In the genomic region with DNA sequence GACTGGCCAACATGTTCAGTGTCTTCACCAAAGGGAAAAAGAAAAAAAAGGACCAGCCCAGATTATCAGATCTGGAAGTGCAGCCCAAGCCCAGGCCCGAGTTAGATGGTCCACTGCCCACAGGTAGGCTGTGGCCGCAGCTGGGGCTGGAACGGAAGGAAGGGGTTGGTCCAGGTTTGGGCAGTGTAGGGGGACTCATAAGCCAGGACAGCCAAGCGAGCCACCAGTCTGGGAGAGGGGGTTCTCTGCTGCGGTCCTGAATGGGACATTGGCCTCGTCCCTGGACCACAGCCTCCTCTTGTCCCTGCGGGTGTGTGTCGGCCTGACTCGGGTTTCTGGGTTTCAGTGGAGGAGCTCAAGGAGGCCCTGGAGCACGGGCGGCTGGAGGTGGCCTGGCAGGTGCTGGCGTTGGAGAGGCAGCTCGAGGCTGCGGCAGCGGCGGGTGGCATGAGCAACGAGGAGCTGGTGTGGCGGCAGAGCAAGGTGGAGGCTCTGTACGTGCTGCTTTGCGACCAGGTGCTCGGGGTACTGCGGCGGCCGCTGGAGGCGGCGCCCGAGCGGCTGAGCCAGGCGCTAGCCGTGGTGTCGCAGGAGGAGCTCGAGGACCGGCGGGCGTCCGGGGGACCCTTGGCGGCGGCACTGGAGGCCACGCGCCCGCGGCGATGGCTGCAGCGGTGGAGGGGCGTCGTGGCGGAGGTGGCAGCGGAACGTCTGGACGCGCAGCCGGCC, we compare ENCODE assay signal across 11 mouse cellular contexts. TPM values are rescaled to one million over a fixed set of nuclear protein-coding genes. Genes with fewer than 3 reads are reported as not detected.
DNase-seq lines count a peak whose midpoint lies in the region; ATAC-seq and TF ChIP-seq lines count a peak whose summit lies in the region.
"Had no signal": no experiment of that assay in that cellular context is flagged by ENCODE, and none has a peak within 500 bp of the region (broad histone marks: within the 10 kb centered on the region; RNA-seq: fewer than 3 reads in every experiment).

No protein-coding gene starts in this region.

- H3K79me3 ChIP-seq in C2C12 (ENCODE audit: low read depth): peaks cover 33% of the 10 kb centered on the region

- no peak for TF ChIP-seq POLR2A in ES-Bruce4 (IDR thresholded peaks at IDR 0.05; ENCODE audit: insufficient read depth, low read length)

- intact Hi-C loops in left cerebral cortex, adult 2 months (cut with DNase I): no loop called here

- no peak for TF ChIP-seq CTCF in C2C12 (IDR thresholded peaks at IDR 0.05; ENCODE audit: control insufficient read depth, insufficient read depth, insufficient read length)
- TF ChIP-seq CTCF in ES-Bruce4 (IDR thresholded peaks at IDR 0.05; ENCODE audit: low read depth, low read length): no peak
- TF ChIP-seq CTCF in left cerebral cortex, adult 2 months (IDR thresholded peaks at IDR 0.05): no peak

- no peak overlapping the region for H3K9ac ChIP-seq in ES-Bruce4 (ENCODE audit: low read depth, poor library complexity, severe bottlenecking)
- H3K9ac ChIP-seq in hindbrain, embryonic 12.5 days: no peak overlapping the region
- H3K9ac ChIP-seq in liver, embryonic 15.5 days: peak overlapping the region; percentile 84

- H3K27me3 ChIP-seq in C2C12 (ENCODE audit: control insufficient read depth, insufficient read depth, insufficient read length) (no peaks in the 10 kb centered on the region), ES-Bruce4 (ENCODE audit: control insufficient read depth, insufficient read depth, low read length, poor library complexity, severe bottlenecking) (no peaks in the 10 kb centered on the region; the same call in 1 of the 2 replicates)
- peaks cover 99% of the 10 kb centered on the region for H3K27me3 ChIP-seq in hindbrain, embryonic 12.5 days
- peaks cover 13% of the 10 kb centered on the region for H3K27me3 ChIP-seq in liver, embryonic 15.5 days

- peaks cover 39% of the 10 kb centered on the region for H3K36me3 ChIP-seq in C2C12 (ENCODE audit: control insufficient read depth, insufficient read depth)
- H3K36me3 ChIP-seq in ES-Bruce4 (ENCODE audit: control insufficient read depth, insufficient read depth, low read length, poor library complexity, severe bottlenecking): no peaks in the 10 kb centered on the region
- H3K36me3 ChIP-seq in hindbrain, embryonic 12.5 days: no peaks in the 10 kb centered on the region
- peaks cover 64% of the 10 kb centered on the region for H3K36me3 ChIP-seq in liver, embryonic 15.5 days (replicated peaks)

- TF ChIP-seq EP300 in ES-Bruce4 (IDR thresholded peaks at IDR 0.05; ENCODE audit: insufficient read depth, low read depth, low read length): no peak

- H3K4me1 ChIP-seq in ES-Bruce4 (ENCODE audit: control insufficient read depth, insufficient read depth, low read length): no peaks in the 10 kb centered on the region
- H3K4me1 ChIP-seq in hindbrain, embryonic 12.5 days: peaks cover 44% of the 10 kb centered on the region
- peaks cover 79% of the 10 kb centered on the region for H3K4me1 ChIP-seq in liver, embryonic 15.5 days (replicated peaks)

- H3K4me3 ChIP-seq in C2C12 (ENCODE audit: insufficient read depth, poor library complexity, severe bottlenecking) (peak overlapping the region; percentile 11), ES-Bruce4 (ENCODE audit: low read depth, low read length) (peak overlapping the region; percentile 41)
- H3K4me3 ChIP-seq in hindbrain, embryonic 12.5 days: peak overlapping the region; percentile 26
- H3K4me3 ChIP-seq in liver, embryonic 15.5 days (replicated peaks): peak overlapping the region; percentile 69
- no peak overlapping the region for H3K4me3 ChIP-seq in left cerebral cortex, adult 2 months

- no peak for ATAC-seq in hindbrain, embryonic 12.5 days (ENCODE audit: low FRiP score)
- ATAC-seq in liver, embryonic 15.5 days (ENCODE audit: insufficient read depth): no peak
- no peak for ATAC-seq in erythroid progenitor cell, adult 5-6 weeks (replicated peaks; ENCODE audit: low FRiP score, poor library complexity, severe bottlenecking)

- no peak overlapping the region for H3K27ac ChIP-seq in ES-Bruce4 (ENCODE audit: insufficient read depth, low read length)
- no peak overlapping the region for H3K27ac ChIP-seq in hindbrain, embryonic 12.5 days
- H3K27ac ChIP-seq in liver, embryonic 15.5 days (replicated peaks): peak overlapping the region; percentile 98
- H3K27ac ChIP-seq in left cerebral cortex, adult 2 months: no peak overlapping the region

- DNase-seq in left cerebral cortex, adult 2 months (ENCODE audit: extremely low spot score in 1 of 2, low spot score in 2 of 2): no peak
- DNase-seq in spleen, adult 18-20 months: no peak
- DNase-seq in retina, embryonic 14.5 days (ENCODE audit: low spot score): no peak
- DNase-seq: adrenal gland, postnatal 10 days had no signal

- H3K4me2 ChIP-seq in hindbrain, embryonic 12.5 days (replicated peaks): peak overlapping the region; percentile 45
- peak overlapping the region; percentile 90 for H3K4me2 ChIP-seq in liver, embryonic 15.5 days

- H3K9me3 ChIP-seq in ES-Bruce4 (replicated peaks; ENCODE audit: control insufficient read depth, insufficient read depth, low read length, poor library complexity, severe bottlenecking): no peaks in the 10 kb centered on the region
- H3K9me3 ChIP-seq in hindbrain, embryonic 12.5 days (replicated peaks): no peaks in the 10 kb centered on the region
- H3K9me3 ChIP-seq in liver, embryonic 15.5 days (replicated peaks): no peaks in the 10 kb centered on the region

- peak overlapping the region; percentile 47 for H3ac ChIP-seq in C2C12 (ENCODE audit: control insufficient read depth, insufficient read length, low read depth)

- H3K79me2 ChIP-seq in C2C12 (ENCODE audit: control insufficient read depth, insufficient read depth): peaks cover 73% of the 10 kb centered on the region

- 2% methylated on average over 50 of the region's 52 CpGs for WGBS in hindbrain, embryonic 12.5 days
- 20% methylated on average over 52 of the region's 52 CpGs for WGBS in liver, embryonic 15.5 days (ENCODE audit: insufficient replicate concordance)

TF ChIP-seq in C2C12, 6 proteins besides CTCF, POLR2A, EP300 and RAD21:
- TF ChIP-seq CEBPB (IDR thresholded peaks at IDR 0.05; ENCODE audit: low read depth): no peak
- TF ChIP-seq MAX (IDR thresholded peaks at IDR 0.05): no peak
- no peak for TF ChIP-seq FOSL1 (IDR thresholded peaks at IDR 0.05; ENCODE audit: insufficient read depth, low read length, poor library complexity, severe bottlenecking)
- TF ChIP-seq USF1 (IDR thresholded peaks at IDR 0.05; ENCODE audit: low read depth): no peak
- TF ChIP-seq MYOG (IDR thresholded peaks at IDR 0.05; ENCODE audit: control insufficient read depth, extremely low read depth, insufficient read length): no peak
- TF ChIP-seq MYOD1 (IDR thresholded peaks at IDR 0.05; ENCODE audit: control insufficient read depth, insufficient read length, low read depth): no peak

RNA-seq across cellular contexts. Expression of a gene that starts 3.1 kb away (rescaled TPM):
- polyA plus RNA-seq in C2C12 (2012; fragmentation: generic; extraction: Trizol) (119 TPM), ES-Bruce4 (2011; ENCODE audit: insufficient read depth, insufficient read length, low read depth, missing spikeins) (1.9 and 4.7 TPM in 2 replicates)
- polyA plus RNA-seq in hindbrain, embryonic 12.5 days (2016; fragmentation: Nextera tagmentation; extraction: Ambion mirVana): 3.7 and 4.1 TPM in 2 replicates
- polyA plus RNA-seq in liver, embryonic 15.5 days (2015; fragmentation: Nextera tagmentation; extraction: Ambion mirVana): 70.3 and 79.5 TPM in 2 replicates
- under 1 TPM; 0.82 to 0.84 TPM for total RNA-seq in left cerebral cortex, adult 2 months (2021)
- 75.7 and 109 TPM in 2 replicates for total RNA-seq in erythroid progenitor cell, adult 5-6 weeks (2015; ENCODE audit: low replicate concordance)
- 238 and 415 TPM in 2 replicates for total RNA-seq in erythroid progenitor cell, adult 5-6 weeks (2017; ENCODE audit: low replicate concordance)

RNA-seq across cellular contexts. Expression of a gene that starts 28.5 kb away (rescaled TPM):
- polyA plus RNA-seq in C2C12 (2012; fragmentation: generic; extraction: Trizol): 58.3 TPM
- polyA plus RNA-seq in ES-Bruce4 (2011; ENCODE audit: insufficient read depth, insufficient read length, low read depth, missing spikeins): 4.2 and 6.1 TPM in 2 replicates
- 4.9 and 5.1 TPM in 2 replicates for polyA plus RNA-seq in hindbrain, embryonic 12.5 days (2016; fragmentation: Nextera tagmentation; extraction: Ambion mirVana)
- 22.5 and 23.5 TPM in 2 replicates for polyA plus RNA-seq in liver, embryonic 15.5 days (2015; fragmentation: Nextera tagmentation; extraction: Ambion mirVana)
- under 1 TPM; 0.54 to 0.96 TPM for total RNA-seq in left cerebral cortex, adult 2 months (2021)
- total RNA-seq in erythroid progenitor cell, adult 5-6 weeks (2015; ENCODE audit: low replicate concordance): 2.2 TPM in 1 of 2 replicates, not detected in the other
- not detected in 2 replicates for total RNA-seq in erythroid progenitor cell, adult 5-6 weeks (2017; ENCODE audit: low replicate concordance)
- total RNA-seq: neutrophil, adult 5-6 weeks had no signal

RNA-seq across cellular contexts. Expression of a gene that starts 38.7 kb away (rescaled TPM):
- not detected for polyA plus RNA-seq in C2C12 (2012; fragmentation: generic; extraction: Trizol)
- not detected in 2 replicates for polyA plus RNA-seq in ES-Bruce4 (2011; ENCODE audit: insufficient read depth, insufficient read length, low read depth, missing spikeins)
- polyA plus RNA-seq in hindbrain, embryonic 12.5 days (2016; fragmentation: Nextera tagmentation; extraction: Ambion mirVana): 0.45 and 0.74 TPM in 2 replicates
- polyA plus RNA-seq in liver, embryonic 15.5 days (2015; fragmentation: Nextera tagmentation; extraction: Ambion mirVana): not detected in 2 replicates
- total RNA-seq in left cerebral cortex, adult 2 months (2021): 1 to 10 TPM; 1.3 to 2.8 TPM
- not detected in 2 replicates for total RNA-seq in erythroid progenitor cell, adult 5-6 weeks (2015; ENCODE audit: low replicate concordance)
- total RNA-seq in erythroid progenitor cell, adult 5-6 weeks (2017; ENCODE audit: low replicate concordance): not detected in 2 replicates
- total RNA-seq: granulocyte monocyte progenitor cell, adult 5-6 weeks; neutrophil, adult 5-6 weeks had no signal

RNA-seq across cellular contexts. Expression of a gene that starts 40.3 kb away (rescaled TPM):
- polyA plus RNA-seq in C2C12 (2012; fragmentation: generic; extraction: Trizol) (2.1 TPM), ES-Bruce4 (2011; ENCODE audit: insufficient read depth, insufficient read length, low read depth, missing spikeins) (0.93 and 1.3 TPM in 2 replicates)
- 9.4 and 14.3 TPM in 2 replicates for polyA plus RNA-seq in hindbrain, embryonic 12.5 days (2016; fragmentation: Nextera tagmentation; extraction: Ambion mirVana)
- polyA plus RNA-seq in liver, embryonic 15.5 days (2015; fragmentation: Nextera tagmentation; extraction: Ambion mirVana): 0.56 and 0.62 TPM in 2 replicates
- 1 to 10 TPM; 3.1 to 3.3 TPM for total RNA-seq in left cerebral cortex, adult 2 months (2021)
- 1.8 TPM in 1 of 2 replicates, not detected in the other for total RNA-seq in erythroid progenitor cell, adult 5-6 weeks (2015; ENCODE audit: low replicate concordance)
- not detected in 2 replicates for total RNA-seq in erythroid progenitor cell, adult 5-6 weeks (2017; ENCODE audit: low replicate concordance)
- total RNA-seq: granulocyte monocyte progenitor cell, adult 5-6 weeks; neutrophil, adult 5-6 weeks had no signal

Comparison
In these comparisons a context has a peak if more than half of its experiments do, and no peak if none do; other contexts are left out.
1. RNA of a gene that starts 3.1 kb away (polyA plus RNA-seq): 119 TPM in C2C12 (single experiment) and 70.3 to 79.5 TPM in liver, embryonic 15.5 days; 1.9 to 4.7 TPM in ES-Bruce4 and 3.7 to 4.1 TPM in hindbrain, embryonic 12.5 days; every median in the first group is over 10 times any median in the second.